Mouse (Mus musculus): Measurements from ENCODE around the gene Gm38394.

DNA sequence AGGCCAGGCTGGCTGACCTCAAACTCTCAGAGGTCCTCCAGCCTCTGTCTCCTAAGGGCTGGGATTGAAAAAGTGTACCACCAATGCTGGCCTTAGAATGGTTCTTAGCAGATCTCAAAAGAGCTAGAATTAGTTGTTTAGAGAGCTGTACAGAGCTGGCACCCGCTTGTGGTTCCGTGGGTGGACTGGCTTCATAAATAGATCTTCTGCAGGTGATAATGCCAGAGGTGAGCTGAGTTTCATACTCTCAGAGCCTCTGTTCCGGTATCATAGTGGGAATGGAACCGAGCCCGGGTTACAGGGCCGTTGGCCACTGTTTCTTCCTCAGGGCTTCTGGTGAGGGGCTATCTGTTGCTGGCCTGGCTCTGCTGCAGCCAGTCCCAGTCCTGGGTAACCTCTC is 29.9 kb upstream of the Gm38394 start:
- TF ChIP-seq CTCF (IDR thresholded peaks at IDR 0.05; ENCODE audit: low read depth) (no peak), EP300 (IDR thresholded peaks at IDR 0.05; ENCODE audit: low read depth) (no peak)
